In the genomic region with DNA sequence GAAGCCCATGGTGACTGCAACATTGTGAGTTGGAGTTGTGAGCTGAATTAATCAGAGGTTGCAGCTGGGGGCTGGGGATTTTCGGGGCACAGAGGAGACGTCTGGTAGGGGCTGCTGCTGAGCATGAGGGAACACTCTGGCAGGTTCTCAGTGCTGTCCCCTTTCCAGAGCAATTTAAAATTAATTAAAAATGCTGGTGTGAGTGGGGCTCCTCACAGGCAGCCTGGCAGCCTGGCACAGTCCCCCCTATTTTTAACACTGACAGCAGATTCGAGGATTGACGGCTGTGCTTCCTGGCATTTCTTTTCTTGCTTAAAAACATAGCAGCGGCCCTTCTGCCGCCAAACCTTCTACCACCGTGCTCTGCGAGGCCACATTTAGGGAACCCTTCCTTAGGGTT, we compare ENCODE assay signal across 21 mouse cellular contexts.
A peak's percentile ranks its signal among the peaks of the same experiment; 100 is the strongest.
DNase-seq lines count a peak whose midpoint lies in the region; ATAC-seq and TF ChIP-seq lines count a peak whose summit lies in the region.
"Had no signal": no experiment of that assay in that cellular context is flagged by ENCODE, and none has a peak within 500 bp of the region (broad histone marks: within the 10 kb centered on the region; RNA-seq: fewer than 3 reads in every experiment).

No protein-coding gene starts in this region.

- no peak overlapping the region for H3K4me2 ChIP-seq in forebrain, embryonic 13.5 days
- no peak overlapping the region for H3K4me2 ChIP-seq in forebrain, embryonic 12.5 days
- H3K4me2 ChIP-seq: heart, embryonic 15.5 days; liver, embryonic 13.5 days; midbrain, embryonic 11.5 days; neural tube, embryonic 12.5 days had no signal

- peak overlapping the region; percentile 60; the same call in 1 of the 2 replicates for H3K27ac ChIP-seq in forebrain, embryonic 13.5 days
- H3K27ac ChIP-seq in forebrain, embryonic 12.5 days = no peak overlapping the region
- H3K27ac ChIP-seq in layer of hippocampus, adult 2 months = peak overlapping the region; percentile 57
- H3K27ac ChIP-seq: embryonic facial prominence, embryonic 10.5 days; heart, embryonic 15.5 days; liver, embryonic 13.5 days; neural tube, embryonic 12.5 days had no signal

- peak; percentile 72; the same call in 1 of the 2 replicates for ATAC-seq in forebrain, embryonic 13.5 days
- ATAC-seq in forebrain, embryonic 12.5 days (ENCODE audit: low FRiP score) = no peak
- ATAC-seq: intestine, postnatal 0 days had no signal

- WGBS in forebrain, embryonic 13.5 days = 61% methylated on average over 8 of the region's 8 CpGs
- 81% methylated on average over 8 of the region's 8 CpGs for WGBS in forebrain, embryonic 12.5 days

- H3K27me3 ChIP-seq in forebrain, embryonic 13.5 days = no peaks in the 10 kb centered on the region
- H3K27me3 ChIP-seq in forebrain, embryonic 12.5 days = no peaks in the 10 kb centered on the region
- H3K27me3 ChIP-seq: heart, embryonic 15.5 days; liver, embryonic 13.5 days; neural tube, embryonic 12.5 days had no signal

- intact Hi-C loops in left cerebral cortex, postnatal 10 days (cut with DNase I) = no loop called here

- DNase-seq in layer of hippocampus, adult 2 months (ENCODE audit: low spot score in 2 of 2) = peak; percentile 47 to 48
- no peak for DNase-seq in layer of hippocampus, adult 9-10 months (ENCODE audit: low spot score)
- DNase-seq in brain, embryonic 14.5 days (ENCODE audit: low read depth) = peak; percentile 78
- DNase-seq in layer of hippocampus, postnatal 14 days (ENCODE audit: low spot score in 2 of 2) = peak; percentile 62 to 85
- no peak for DNase-seq in left cerebral cortex, postnatal 10 days (ENCODE audit: extremely low spot score in 1 of 2, low spot score in 2 of 2)
- DNase-seq: adrenal gland, postnatal 10 days; cerebellum, adult 9-10 months; heart, postnatal 4 days; kidney, postnatal 25 days; liver, embryonic 13.5 days; lung, adult 2 months; lung, postnatal 14 days; thymus, adult 18-20 months; thymus, postnatal 36 days had no signal

- H3K36me3 ChIP-seq in forebrain, embryonic 13.5 days (ENCODE audit: poor library complexity, severe bottlenecking) = no peaks in the 10 kb centered on the region
- no peaks in the 10 kb centered on the region for H3K36me3 ChIP-seq in forebrain, embryonic 12.5 days (replicated peaks)
- H3K36me3 ChIP-seq: embryonic facial prominence, embryonic 10.5 days; heart, embryonic 15.5 days; liver, embryonic 13.5 days; neural tube, embryonic 12.5 days had no signal

- TF ChIP-seq CTCF in layer of hippocampus, adult 2 months (conservative IDR thresholded peaks at IDR 0.05) = no peak
- TF ChIP-seq CTCF in brain, embryonic 14.5 days (IDR thresholded peaks at IDR 0.05; ENCODE audit: borderline replicate concordance, extremely low read depth, insufficient read depth, insufficient read length) = no peak

- H3K4me1 ChIP-seq in forebrain, embryonic 13.5 days = peaks cover 10% of the 10 kb centered on the region; the same call in 1 of the 2 replicates
- peaks cover 3% of the 10 kb centered on the region for H3K4me1 ChIP-seq in forebrain, embryonic 12.5 days
- H3K4me1 ChIP-seq: embryonic facial prominence, embryonic 10.5 days; heart, embryonic 15.5 days; liver, embryonic 13.5 days had no signal

- no peak overlapping the region for H3K4me3 ChIP-seq in forebrain, embryonic 13.5 days
- no peak overlapping the region for H3K4me3 ChIP-seq in forebrain, embryonic 12.5 days (replicated peaks)
- no peak overlapping the region for H3K4me3 ChIP-seq in layer of hippocampus, adult 2 months
- H3K4me3 ChIP-seq: embryonic facial prominence, embryonic 10.5 days; heart, embryonic 15.5 days; liver, embryonic 13.5 days; neural tube, embryonic 12.5 days had no signal

- H3K9me3 ChIP-seq in forebrain, embryonic 13.5 days (replicated peaks) = no peaks in the 10 kb centered on the region
- H3K9me3 ChIP-seq in forebrain, embryonic 12.5 days = no peaks in the 10 kb centered on the region
- H3K9me3 ChIP-seq: embryonic facial prominence, embryonic 10.5 days; heart, embryonic 15.5 days; liver, embryonic 13.5 days; neural tube, embryonic 12.5 days had no signal

- TF ChIP-seq POLR2A in brain, embryonic 14.5 days (IDR thresholded peaks at IDR 0.05; ENCODE audit: borderline replicate concordance, extremely low read depth, insufficient read depth, insufficient read length, poor library complexity, severe bottlenecking) = no peak

- H3K9ac ChIP-seq in forebrain, embryonic 13.5 days = no peak overlapping the region
- no peak overlapping the region for H3K9ac ChIP-seq in forebrain, embryonic 12.5 days
- H3K9ac ChIP-seq: heart, embryonic 15.5 days; liver, embryonic 13.5 days; neural tube, embryonic 12.5 days had no signal

Comparison
In these comparisons a context has a peak if more than half of its experiments do, and no peak if none do; other contexts are left out.
1. DNase-seq: peak in layer of hippocampus, adult 2 months (2 of 2), brain, embryonic 14.5 days (single experiment) and layer of hippocampus, postnatal 14 days (2 of 2); none in layer of hippocampus, adult 9-10 months (single experiment) and left cerebral cortex, postnatal 10 days (0 of 2).